Mouse (Mus musculus) embryonic facial prominence, embryonic 14.5 days (tissue): ENCODE data around the gene Ccdc88b. TPM values are rescaled to one million over a fixed set of nuclear protein-coding genes. Genes with fewer than 3 reads are reported as not detected.
"Not testable (repeated sequence)": the region's sequence is repeated elsewhere in the genome, so short reads cannot be mapped to it uniquely, and the experiment has no call there.

Experiments used
- ATAC-seq: fragments of 200-750 bp; cut with Nextera tagmentation; 2 replicates; pipeline ENCODE4 v1.8.0; 2017; ENCODE audit warnings: low read depth, moderate number of reproducible peaks, moderate TSS enrichment
- DNase-seq: peaks from one replicate; pipeline ENCODE4 v3.0.0-alpha.2; 2015; ENCODE audit warnings: low spot score
- H3K27ac ChIP-seq: fragments of 300-500 bp; sonication (generic); replicated peaks from 2 replicates; pipeline ENCODE4 v1.5.1; 2014; ENCODE audit warnings: low read depth, mild to moderate bottlenecking, low read length, moderate library complexity
- H3K27me3 ChIP-seq: fragments of 300-500 bp; sonication (generic); replicated peaks from 2 replicates; pipeline ENCODE4 v1.6.1; 2014; ENCODE audit warnings: low read length; ENCODE audit not compliant: control insufficient read depth, insufficient read depth
- H3K36me3 ChIP-seq: fragments of 300-500 bp; sonication (generic); 2 replicates; pipeline ENCODE4 v1.6.1; 2014; ENCODE audit warnings: low read length, mixed read lengths; ENCODE audit not compliant: control insufficient read depth, insufficient read depth
- H3K4me1 ChIP-seq: fragments of 300-500 bp; sonication (generic); 2 replicates; pipeline ENCODE4 v1.6.1; 2014; ENCODE audit warnings: antibody characterized with exemption, low read length; ENCODE audit not compliant: control insufficient read depth, insufficient read depth
- H3K4me2 ChIP-seq: fragments of 300-500 bp; sonication (generic); 2 replicates; pipeline ENCODE4 v1.6.1; 2014; ENCODE audit warnings: low read depth, mild to moderate bottlenecking, low read length, moderate library complexity, mixed read lengths
- H3K4me3 ChIP-seq: fragments of 300-500 bp; sonication (generic); 2 replicates; pipeline ENCODE4 v1.5.1; 2014; ENCODE audit warnings: low read depth, mild to moderate bottlenecking, low read length
- H3K9ac ChIP-seq: fragments of 300-500 bp; sonication (generic); 2 replicates; pipeline ENCODE4 v1.6.1; 2014; ENCODE audit warnings: low read depth, mild to moderate bottlenecking, low read length, moderate library complexity, mixed read lengths
- H3K9me3 ChIP-seq: fragments of 300-500 bp; sonication (generic); 2 replicates; pipeline ENCODE4 v1.6.1; 2016; ENCODE audit warnings: low read length; ENCODE audit not compliant: control insufficient read depth
- WGBS: fragments of 180-500 bp; shearing (Covaris S2); extraction: QIAGEN DNeasy Blood & Tissue Kit; methylation state at CpG from one replicate; pipeline ENCODE4 v1.1.7; 2014; 5-methylcytosine and 5-hydroxymethylcytosine counted together
- polyA plus RNA-seq: library from polyadenylated mRNA; unstranded; fragments of >200 nt; fragmentation: Nextera tagmentation; extraction: Ambion mirVana; gene quantifications from 2 replicates; pipeline ENCODE4 v1.2.1, GENCODE M21; 2014

Ccdc88b gene
- polyA plus RNA-seq = 1.2 and 1.3 TPM in 2 replicates

- H3K36me3 ChIP-seq = no peaks in the 10 kb centered on the region
- no peak for DNase-seq
- no peak within 1 kb of the TSS for H3K9ac ChIP-seq
- ATAC-seq = no peak
- H3K27me3 ChIP-seq = 0 out of 2 replicates have a peak, but pooled peaks cover 4% of the 10 kb centered on the region
- peaks cover 6% of the 10 kb centered on the region; the same call in 1 of the 2 replicates for H3K4me1 ChIP-seq
- no peak within 1 kb of the TSS for H3K4me3 ChIP-seq
- no peaks in the 10 kb centered on the region for H3K9me3 ChIP-seq
- no peak within 1 kb of the TSS for H3K4me2 ChIP-seq
- H3K27ac ChIP-seq = no peak within 1 kb of the TSS
- WGBS = 77% methylated on average over 7 of the region's 7 CpGs
These were observed at the start of gene Ccdc88b for GRCm38 (mm10) chr19:6858031-6858430. TSS of gene Ccdc88b (minus strand) at chr19:6858211.

GRCm38 (mm10) chr19:6907094-6907493 lies 49.1 kb upstream of the Ccdc88b start:
- DNase-seq (no peak), ATAC-seq (no peak)
- Histone ChIP-seq H3K36me3 (peaks cover 33% of the 10 kb centered on the region), H3K9me3 (no peaks in the 10 kb centered on the region), H3K4me1 (peaks cover 14% of the 10 kb centered on the region; the same call in 1 of the 2 replicates), H3K9ac (no peak overlapping the region), H3K4me2 (no peak overlapping the region), H3K27me3 (no peaks in the 10 kb centered on the region), H3K27ac (no peak overlapping the region), H3K4me3 (no peak overlapping the region)
- WGBS = 92% methylated on average over 8 of the region's 8 CpGs

GRCm38 (mm10) chr19:6906199-6906598 lies 48.2 kb upstream of the Ccdc88b start:
- Histone ChIP-seq H3K36me3 (peaks cover 24% of the 10 kb centered on the region), H3K4me3 (no peak overlapping the region), H3K27ac (no peak overlapping the region), H3K4me1 (peaks cover 14% of the 10 kb centered on the region; the same call in 1 of the 2 replicates), H3K9me3 (no peaks in the 10 kb centered on the region), H3K9ac (no peak overlapping the region), H3K4me2 (no peak overlapping the region), H3K27me3 (no peaks in the 10 kb centered on the region)
- 82% methylated on average over 3 of the region's 3 CpGs for WGBS
- ATAC-seq (no peak), DNase-seq (no peak)

- Histone ChIP-seq H3K27me3 (no peaks in the 10 kb centered on the region), H3K4me3 (no peak overlapping the region), H3K4me2 (no peak overlapping the region), H3K27ac (no peak overlapping the region), H3K9ac (no peak overlapping the region), H3K4me1 (peaks cover 14% of the 10 kb centered on the region; the same call in 1 of the 2 replicates), H3K36me3 (peaks cover 20% of the 10 kb centered on the region), H3K9me3 (no peaks in the 10 kb centered on the region)
- WGBS = 95% methylated on average over 10 of the region's 11 CpGs
- ATAC-seq (no peak), DNase-seq (no peak)
These were observed 47.6 kb upstream of the Ccdc88b start for GRCm38 (mm10) chr19:6905498-6906159.

GRCm38 (mm10) chr19:6904846-6905245 lies 46.8 kb upstream of the Ccdc88b start:
- H3K4me1 ChIP-seq = peaks cover 14% of the 10 kb centered on the region; the same call in 1 of the 2 replicates
- H3K27ac ChIP-seq = no peak overlapping the region
- ATAC-seq (no peak), DNase-seq (no peak)
- H3K4me3 ChIP-seq = no peak overlapping the region
- WGBS = 84% methylated on average over 2 of the region's 2 CpGs
- H3K27me3 ChIP-seq = no peaks in the 10 kb centered on the region
- no peak overlapping the region for H3K9ac ChIP-seq
- H3K4me2 ChIP-seq = no peak overlapping the region
- H3K9me3 ChIP-seq = no peaks in the 10 kb centered on the region
- peaks cover 20% of the 10 kb centered on the region for H3K36me3 ChIP-seq

GRCm38 (mm10) chr19:6903031-6903430 lies 45.0 kb upstream of the Ccdc88b start:
- Histone ChIP-seq H3K36me3 (peaks cover 20% of the 10 kb centered on the region), H3K9ac (no peak overlapping the region), H3K9me3 (no peaks in the 10 kb centered on the region), H3K27ac (no peak overlapping the region), H3K4me2 (no peak overlapping the region), H3K4me3 (no peak overlapping the region), H3K27me3 (no peaks in the 10 kb centered on the region), H3K4me1 (0 out of 2 replicates have a peak, but pooled peaks cover 8% of the 10 kb centered on the region)
- DNase-seq = no peak
- 96% methylated on average over 1 of the region's 1 CpGs for WGBS
- ATAC-seq = no peak

- Histone ChIP-seq H3K27me3 (no peaks in the 10 kb centered on the region), H3K36me3 (no peaks in the 10 kb centered on the region), H3K4me2 (no peak overlapping the region), H3K4me3 (no peak overlapping the region), H3K4me1 (no peaks in the 10 kb centered on the region), H3K9ac (no peak overlapping the region), H3K9me3 (0 out of 2 replicates have a peak, but pooled peaks cover 3% of the 10 kb centered on the region), H3K27ac (no peak overlapping the region)
- 87% methylated on average over 4 of the region's 4 CpGs for WGBS
- DNase-seq (no peak), ATAC-seq (no peak)
These were observed 41.6 kb upstream of the Ccdc88b start for GRCm38 (mm10) chr19:6899641-6900040.

- not testable (repeated sequence) for H3K27me3 ChIP-seq, DNase-seq
These were observed 37.7 kb upstream of the Ccdc88b start for GRCm38 (mm10) chr19:6895608-6896305.

More at GRCm38 (mm10) chr19:6895608-6896305, 37.7 kb upstream of the Ccdc88b start:
- not testable (repeated sequence) for H3K4me3 ChIP-seq, ATAC-seq, H3K4me2 ChIP-seq, H3K4me1 ChIP-seq, H3K9me3 ChIP-seq, H3K36me3 ChIP-seq, H3K9ac ChIP-seq, H3K27ac ChIP-seq
- 86% methylated on average over 18 of the region's 18 CpGs for WGBS
